Mouse (Mus musculus) heart, embryonic 13.5 days (tissue): ENCODE data around the gene Banf1. TPM values are rescaled to one million over a fixed set of nuclear protein-coding genes. Genes with fewer than 3 reads are reported as not detected.
"Not testable (repeated sequence)": the region's sequence is repeated elsewhere in the genome, so short reads cannot be mapped to it uniquely, and the experiment has no call there.

Experiments used
- ATAC-seq: fragments of 200-750 bp; cut with Nextera tagmentation; 2 replicates; pipeline ENCODE4 v1.8.0; 2017; ENCODE audit warnings: moderate TSS enrichment; ENCODE audit not compliant: insufficient number of reproducible peaks, low FRiP score, low TSS enrichment; ENCODE audit errors: extremely low read depth
- H3K27ac ChIP-seq: fragments of 300-500 bp; sonication (generic); replicated peaks from 2 replicates; pipeline ENCODE4 v1.5.1; 2015; ENCODE audit warnings: moderate library complexity, mild to moderate bottlenecking, inconsistent platforms
- H3K27me3 ChIP-seq: fragments of 300-500 bp; sonication (generic); replicated peaks from 2 replicates; pipeline ENCODE4 v1.6.1; 2015; ENCODE audit warnings: mild to moderate bottlenecking, inconsistent platforms
- H3K36me3 ChIP-seq: fragments of 300-500 bp; sonication (generic); 2 replicates; pipeline ENCODE4 v1.6.1; 2015; ENCODE audit warnings: mild to moderate bottlenecking, inconsistent platforms
- H3K4me1 ChIP-seq: fragments of 300-500 bp; sonication (generic); 2 replicates; pipeline ENCODE4 v1.6.1; 2015; ENCODE audit warnings: inconsistent platforms
- H3K4me2 ChIP-seq: fragments of 300-500 bp; sonication (generic); 2 replicates; pipeline ENCODE4 v1.6.1; 2015; ENCODE audit warnings: inconsistent platforms, mild to moderate bottlenecking, moderate library complexity
- H3K4me3 ChIP-seq: fragments of 300-500 bp; sonication (generic); 2 replicates; pipeline ENCODE4 v1.5.1; 2015; ENCODE audit warnings: moderate library complexity, mild to moderate bottlenecking, inconsistent platforms
- H3K9ac ChIP-seq: fragments of 300-500 bp; sonication (generic); 2 replicates; pipeline ENCODE4 v1.6.1; 2015; ENCODE audit warnings: inconsistent platforms, mild to moderate bottlenecking, moderate library complexity
- H3K9me3 ChIP-seq: fragments of 300-500 bp; sonication (generic); 2 replicates; pipeline ENCODE4 v1.6.1; 2016; ENCODE audit warnings: inconsistent platforms
- WGBS: fragments of 180-500 bp; shearing (Covaris S2); methylation state at CpG from one replicate; pipeline ENCODE4 v1.1.7; 2015; ENCODE audit warnings: mixed read lengths; 5-methylcytosine and 5-hydroxymethylcytosine counted together
- polyA plus RNA-seq: library from polyadenylated mRNA; unstranded; fragments of >200 nt; fragmentation: Nextera tagmentation; extraction: Ambion mirVana; gene quantifications from 2 replicates; pipeline ENCODE4 v1.2.1, GENCODE M21; 2015

The Banf1 gene
- polyA plus RNA-seq, 1 experiment from 2014 or later, result 399 TPM

- Histone ChIP-seq H3K4me1 (no peaks in the 10 kb centered on the region), H3K27me3 (no peaks in the 10 kb centered on the region), H3K4me2 (no peak overlapping the region), H3K36me3 (peaks cover 87% of the 10 kb centered on the region), H3K4me3 (no peak overlapping the region), H3K27ac (no peak overlapping the region), H3K9ac (no peak overlapping the region), H3K9me3 (no peaks in the 10 kb centered on the region)
- ATAC-seq, result no peak
- 59% methylated on average over 4 of the region's 4 CpGs for WGBS
These were observed 7.2 kb upstream of the Banf1 start for GRCm38 (mm10) chr19:5374177-5374576.

- Histone ChIP-seq H3K4me1 (peaks cover 9% of the 10 kb centered on the region), H3K27me3 (no peaks in the 10 kb centered on the region), H3K27ac (no peak overlapping the region), H3K4me3 (no peak overlapping the region), H3K36me3 (peaks cover 85% of the 10 kb centered on the region), H3K9ac (no peak overlapping the region), H3K4me2 (no peak overlapping the region), H3K9me3 (no peaks in the 10 kb centered on the region)
- 87% methylated on average over 7 of the region's 7 CpGs for WGBS
- ATAC-seq, result no peak
These were observed 5.8 kb upstream of the Banf1 start for GRCm38 (mm10) chr19:5372724-5373123.

- H3K36me3 ChIP-seq, result peaks cover 68% of the 10 kb centered on the region
- H3K27me3 ChIP-seq, result no peaks in the 10 kb centered on the region
- peaks cover 14% of the 10 kb centered on the region for H3K4me1 ChIP-seq
- 73% methylated on average over 3 of the region's 3 CpGs for WGBS
- H3K9me3 ChIP-seq, result no peaks in the 10 kb centered on the region
- no peak for ATAC-seq
- no peak overlapping the region for H3K27ac ChIP-seq
- H3K4me3 ChIP-seq, result no peak overlapping the region
- H3K4me2 ChIP-seq, result no peak overlapping the region
- no peak overlapping the region for H3K9ac ChIP-seq
These were observed 4.0 kb upstream of the Banf1 start for GRCm38 (mm10) chr19:5370932-5371331.

GRCm38 (mm10) chr19:5367455-5367854 is 487 bp upstream of the Banf1 start:
- peak overlapping the region; percentile 97 for H3K27ac ChIP-seq
- no peaks in the 10 kb centered on the region for H3K27me3 ChIP-seq
- H3K4me2 ChIP-seq, result peak overlapping the region; percentile 97
- peaks cover 68% of the 10 kb centered on the region for H3K36me3 ChIP-seq
- H3K4me3 ChIP-seq, result peak overlapping the region; percentile 100
- no peaks in the 10 kb centered on the region for H3K9me3 ChIP-seq
- no peak for ATAC-seq
- peak overlapping the region; percentile 96 for H3K9ac ChIP-seq
- WGBS, result 8% methylated on average over 11 of the region's 11 CpGs
- peaks cover 20% of the 10 kb centered on the region for H3K4me1 ChIP-seq

GRCm38 (mm10) chr19:5366175-5367052 is 554 bp downstream of the Banf1 start, which contains the start of gene Eif1ad:
Gene Eif1ad (plus strand): TSS chr19:5366741.
- WGBS, result under 1% methylated on average over 87 of the region's 92 CpGs
- ATAC-seq, result peak; percentile 83
- peaks cover 58% of the 10 kb centered on the region for H3K36me3 ChIP-seq
- peak within 1 kb of the TSS; percentile 100 for H3K4me3 ChIP-seq
- H3K9me3 ChIP-seq, result no peaks in the 10 kb centered on the region
- H3K27ac ChIP-seq, result peak within 1 kb of the TSS; percentile 97
- peak within 1 kb of the TSS; percentile 96 for H3K9ac ChIP-seq
- H3K4me2 ChIP-seq, result peak within 1 kb of the TSS; percentile 97
- H3K27me3 ChIP-seq, result no peaks in the 10 kb centered on the region
- peaks cover 24% of the 10 kb centered on the region for H3K4me1 ChIP-seq

GRCm38 (mm10) chr19:5365751-5366150 is 1.2 kb downstream of the Banf1 start:
- Histone ChIP-seq H3K36me3 (peaks cover 53% of the 10 kb centered on the region), H3K27ac (peak overlapping the region; percentile 97)
- 16% methylated on average over 11 of the region's 11 CpGs for WGBS

GRCm38 (mm10) chr19:5364124-5364523 is 2.8 kb downstream of the Banf1 start:
- peaks cover 29% of the 10 kb centered on the region for H3K4me1 ChIP-seq
- H3K27me3 ChIP-seq, result no peaks in the 10 kb centered on the region
- no peak for ATAC-seq
- no peak overlapping the region for H3K9ac ChIP-seq
- peaks cover 37% of the 10 kb centered on the region for H3K36me3 ChIP-seq
- H3K4me3 ChIP-seq, result no peak overlapping the region
- no peaks in the 10 kb centered on the region for H3K9me3 ChIP-seq
- 80% methylated on average over 2 of the region's 2 CpGs for WGBS
- H3K27ac ChIP-seq, result no peak overlapping the region
- no peak overlapping the region for H3K4me2 ChIP-seq

More at GRCm38 (mm10) chr19:5365751-5366150, 1.2 kb downstream of the Banf1 start:
- Histone ChIP-seq H3K27me3 (no peaks in the 10 kb centered on the region), H3K4me3 (peak overlapping the region; percentile 100), H3K4me1 (peaks cover 29% of the 10 kb centered on the region), H3K9ac (peak overlapping the region; percentile 96), H3K9me3 (no peaks in the 10 kb centered on the region), H3K4me2 (peak overlapping the region; percentile 97)
- ATAC-seq, result no peak

- Histone ChIP-seq H3K4me1 (peaks cover 16% of the 10 kb centered on the region), H3K4me2 (no peak overlapping the region), H3K27ac (no peak overlapping the region)
These were observed 4.8 kb downstream of the Banf1 start for GRCm38 (mm10) chr19:5362186-5362585.

GRCm38 (mm10) chr19:5356080-5356479 is 10.9 kb downstream of the Banf1 start:
- Histone ChIP-seq H3K9me3 (no peaks in the 10 kb centered on the region), H3K4me1 (0 out of 2 replicates have a peak, but pooled peaks cover 2% of the 10 kb centered on the region), H3K27me3 (no peaks in the 10 kb centered on the region), H3K36me3 (no peaks in the 10 kb centered on the region), H3K9ac (no peak overlapping the region), H3K4me3 (no peak overlapping the region), H3K27ac (no peak overlapping the region), H3K4me2 (no peak overlapping the region)
- no peak for ATAC-seq
- no CpG with 5 or more reads among the region's 1 CpGs for WGBS

More at GRCm38 (mm10) chr19:5362186-5362585, 4.8 kb downstream of the Banf1 start:
- Histone ChIP-seq H3K9me3 (no peaks in the 10 kb centered on the region), H3K27me3 (no peaks in the 10 kb centered on the region), H3K36me3 (peaks cover 25% of the 10 kb centered on the region), H3K4me3 (no peak overlapping the region), H3K9ac (no peak overlapping the region)
- no peak for ATAC-seq
- 82% methylated on average over 2 of the region's 2 CpGs for WGBS

GRCm38 (mm10) chr19:5353609-5354008 is 13.4 kb downstream of the Banf1 start:
- no peak overlapping the region for H3K9ac ChIP-seq
- H3K27ac ChIP-seq, result no peak overlapping the region
- ATAC-seq, result no peak
- H3K9me3 ChIP-seq, result no peaks in the 10 kb centered on the region
- no peaks in the 10 kb centered on the region for H3K36me3 ChIP-seq
- H3K27me3 ChIP-seq, result peaks cover 13% of the 10 kb centered on the region
- no peak overlapping the region for H3K4me2 ChIP-seq
- WGBS, result 69% methylated on average over 2 of the region's 2 CpGs
- H3K4me3 ChIP-seq, result no peak overlapping the region
- H3K4me1 ChIP-seq, result peaks cover 7% of the 10 kb centered on the region

- Histone ChIP-seq H3K9ac (peak within 1 kb of the TSS; percentile 79), H3K27me3 (peaks cover 20% of the 10 kb centered on the region), H3K4me3 (peak within 1 kb of the TSS; percentile 50), H3K4me1 (peaks cover 19% of the 10 kb centered on the region), H3K4me2 (peak within 1 kb of the TSS; percentile 81)
- 59% methylated on average over 6 of the region's 6 CpGs for WGBS
- not testable (repeated sequence) for H3K27ac ChIP-seq, H3K36me3 ChIP-seq, H3K9me3 ChIP-seq, ATAC-seq
These were observed 17.5 kb downstream of the Banf1 start, which contains the start of gene Cst6 for GRCm38 (mm10) chr19:5349502-5349873. Gene Cst6 (minus strand): TSS chr19:5349574.
